Mouse (Mus musculus): Measurements from ENCODE around the gene Ugt1a8.

- TF ChIP-seq CTCF (conservative IDR thresholded peaks at IDR 0.05; ENCODE audit: low read length) = no peak
- TF ChIP-seq POU5F1 (IDR thresholded peaks at IDR 0.05; ENCODE audit: borderline replicate concordance, low read length) = no peak
Observed at GRCm38 (mm10) chr1:88224029-88224776, 136.6 kb downstream of the Ugt1a8 start.
